Mouse (Mus musculus) G1E (cell line): ENCODE measurements around the gene Btbd2. TPM values are rescaled to one million over a fixed set of nuclear protein-coding genes. Genes with fewer than 3 reads are reported as not detected.
A peak's percentile ranks its signal among the peaks of the same experiment; 100 is the strongest.

Experiments
- ATAC-seq: 2 replicates; pipeline ENCODE4 v1.8.0; 2016; ENCODE audit warnings: mild to moderate bottlenecking; ENCODE audit not compliant: insufficient number of reproducible peaks, poor library complexity, low FRiP score, severe bottlenecking; ENCODE audit errors: extremely low read depth
- DNase-seq: peaks from one replicate; pipeline ENCODE4 v3.0.0; 2012; ENCODE audit warnings: low spot score
- H3K27me3 ChIP-seq: 2 replicates; pipeline ENCODE4 v1.6.1; 2012; ENCODE audit warnings: mild to moderate bottlenecking, low read length, inconsistent platforms; ENCODE audit not compliant: insufficient read depth
- H3K36me3 ChIP-seq: replicated peaks from 2 replicates; pipeline ENCODE3; 2012; ENCODE audit warnings: mild to moderate bottlenecking, inconsistent platforms
- H3K4me1 ChIP-seq: 2 replicates; pipeline ENCODE4 v1.6.1; 2012; ENCODE audit warnings: low read depth, low read length, inconsistent platforms, mixed read lengths; ENCODE audit not compliant: insufficient read depth
- H3K4me3 ChIP-seq: 2 replicates; pipeline ENCODE4 v1.5.1; 2012; ENCODE audit warnings: low read depth, mild to moderate bottlenecking, inconsistent platforms, low read length, moderate library complexity, mixed read lengths
- H3K9me3 ChIP-seq: replicated peaks from 2 replicates; pipeline ENCODE4 v1.6.1; 2012; ENCODE audit warnings: inconsistent platforms
- CTCF ChIP-seq: IDR thresholded peaks from 2 replicates; pipeline ENCODE4 v1.5.1; 2012; ENCODE audit warnings: low read depth, low read length, inconsistent platforms, mixed read lengths
- GATA1 ChIP-seq: IDR thresholded peaks from 2 replicates; pipeline ENCODE4 v1.6.1; 2012; ENCODE audit warnings: borderline replicate concordance, low read length, inconsistent platforms, mixed read lengths
- GATA2 ChIP-seq: IDR thresholded peaks from 2 replicates; pipeline ENCODE4 v1.6.1; 2012; ENCODE audit warnings: low read depth, low read length, inconsistent platforms, borderline replicate concordance
- POLR2AphosphoS5 ChIP-seq: IDR thresholded peaks from 2 replicates; pipeline ENCODE4 v1.6.1; 2012; ENCODE audit warnings: low read depth, low read length, inconsistent platforms; ENCODE audit not compliant: insufficient replicate concordance
- TAL1 ChIP-seq: conservative IDR thresholded peaks from 2 replicates; pipeline ENCODE4 v1.6.1; 2012; ENCODE audit warnings: low read depth, low read length, inconsistent platforms, mixed read lengths
- polyA plus RNA-seq: library from polyadenylated mRNA; stranded (reverse); fragments of >175 nt; gene quantifications from 2 replicates; pipeline ENCODE4 v1.2.3, GENCODE M21; 2012
- total RNA-seq, 2 experiments: library from RNA; stranded (forward) in 1 of 2; stranded (reverse) in 1 of 2; fragments of 200-1000 nt in 1 of 2; fragments of >200 nt in 1 of 2; fragmentation: Nextera tagmentation in 1 of 2; gene quantifications; 2 replicates each; pipeline ENCODE4 v1.2.3; 2014 to 2017

Gene Btbd2
- total and polyA plus RNA-seq, 3 experiments = 19.2 to 102 (median 19.7) TPM

- Histone ChIP-seq H3K9me3 (no peaks in the 10 kb centered on the region), H3K27me3 (no peaks in the 10 kb centered on the region), H3K4me3 (peak overlapping the region; percentile 64; the same call in 1 of the 2 replicates), H3K36me3 (peaks cover 73% of the 10 kb centered on the region), H3K4me1 (peaks cover 94% of the 10 kb centered on the region)
- ATAC-seq = no peak
- no peak for DNase-seq
- TF ChIP-seq GATA1 = no peak
- no peak for TF ChIP-seq POLR2AphosphoS5
- TF ChIP-seq TAL1 = no peak
- TF ChIP-seq GATA2 = no peak
- TF ChIP-seq CTCF = no peak
Observed at GRCm38 (mm10) chr10:80696502-80697392, 39.9 kb upstream of the Btbd2 start.

- H3K4me3 ChIP-seq = peak overlapping the region; percentile 64; the same call in 1 of the 2 replicates
- no peak for DNase-seq
- no peak for TF ChIP-seq GATA1
- H3K9me3 ChIP-seq = no peaks in the 10 kb centered on the region
- peaks cover 98% of the 10 kb centered on the region for H3K4me1 ChIP-seq
- no peak for ATAC-seq
- peaks cover 81% of the 10 kb centered on the region for H3K36me3 ChIP-seq
- no peaks in the 10 kb centered on the region for H3K27me3 ChIP-seq
Observed at GRCm38 (mm10) chr10:80695801-80696501, 39.1 kb upstream of the Btbd2 start.

DNA sequence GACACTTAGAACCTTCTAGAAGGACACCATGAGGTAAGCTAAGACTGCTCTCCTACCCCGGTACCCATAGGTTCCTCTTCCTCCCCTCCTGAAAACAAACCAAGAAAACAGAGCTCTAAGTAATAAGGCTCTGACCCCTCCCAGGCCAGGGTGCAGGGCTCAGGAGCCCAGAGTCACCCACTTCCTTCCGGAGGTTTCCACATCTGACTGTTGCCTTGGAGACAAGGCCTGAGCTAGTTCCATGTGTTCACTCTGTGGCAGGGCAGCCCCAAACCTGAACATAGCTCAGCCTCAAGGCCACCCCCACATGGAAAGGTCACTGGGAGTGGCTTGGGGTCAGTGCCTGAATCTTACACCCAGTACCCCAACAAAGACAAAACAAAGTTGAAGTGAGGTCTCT, 38.3 kb upstream of the Btbd2 start:
- H3K4me1 ChIP-seq = peaks cover 99% of the 10 kb centered on the region

GRCm38 (mm10) chr10:80694159-80694938, 37.5 kb upstream of the Btbd2 start:
- Histone ChIP-seq H3K36me3 (peaks cover 91% of the 10 kb centered on the region), H3K4me1 (peaks cover 98% of the 10 kb centered on the region), H3K9me3 (no peaks in the 10 kb centered on the region), H3K27me3 (no peaks in the 10 kb centered on the region), H3K4me3 (peak overlapping the region; percentile 50; the same call in 1 of the 2 replicates)
- no peak for TF ChIP-seq POLR2AphosphoS5
- TF ChIP-seq GATA1 = no peak
- no peak for TF ChIP-seq CTCF
- TF ChIP-seq TAL1 = no peak
- TF ChIP-seq GATA2 = no peak
- DNase-seq (no peak), ATAC-seq (no peak)

More for the DNA sequence above, 38.3 kb upstream of the Btbd2 start:
- H3K9me3 ChIP-seq = no peaks in the 10 kb centered on the region
- peak overlapping the region; percentile 63; the same call in 1 of the 2 replicates for H3K4me3 ChIP-seq
- DNase-seq = peak; percentile 72
- peak; percentile 66 for ATAC-seq
- H3K36me3 ChIP-seq = peaks cover 89% of the 10 kb centered on the region
- TF ChIP-seq POLR2AphosphoS5 (no peak), GATA2 (no peak), TAL1 (no peak), CTCF (no peak), GATA1 (no peak)
- H3K27me3 ChIP-seq = no peaks in the 10 kb centered on the region

- Histone ChIP-seq H3K4me3 (peak overlapping the region; percentile 39; the same call in 1 of the 2 replicates), H3K27me3 (no peaks in the 10 kb centered on the region), H3K4me1 (peaks cover 93% of the 10 kb centered on the region), H3K9me3 (no peaks in the 10 kb centered on the region), H3K36me3 (peaks cover 92% of the 10 kb centered on the region)
- no peak for DNase-seq
- TF ChIP-seq TAL1 (no peak), POLR2AphosphoS5 (no peak), CTCF (no peak), GATA2 (no peak), GATA1 (no peak)
- ATAC-seq = no peak
Observed at GRCm38 (mm10) chr10:80693401-80694045, 36.7 kb upstream of the Btbd2 start.
